Mouse (Mus musculus) 3134 (cell line): Measurements from ENCODE around the gene Rpusd3.

Experiments
- DNase-seq: peaks from one replicate; pipeline ENCODE4 v3.0.0-alpha.2; 2011; ENCODE audit warnings: low spot score; ENCODE audit not compliant: insufficient read length; ENCODE audit errors: extremely low read depth

Rpusd3 gene

GRCm38 (mm10) chr6:113388960-113389359 is 30.2 kb downstream of the Rpusd3 start, which contains the start of gene Ttll3:
TSS of gene Ttll3 (plus strand) at chr6:113389260.
- DNase-seq: no peak

GRCm38 (mm10) chr6:113386025-113386424 is 33.1 kb downstream of the Rpusd3 start:
- DNase-seq: no peak

GRCm38 (mm10) chr6:113385160-113385714 is 33.9 kb downstream of the Rpusd3 start:
- DNase-seq: no peak

GRCm38 (mm10) chr6:113384351-113384927 is 34.7 kb downstream of the Rpusd3 start:
- DNase-seq: no peak

GRCm38 (mm10) chr6:113380480-113380879 is 38.7 kb downstream of the Rpusd3 start:
- no peak for DNase-seq

GRCm38 (mm10) chr6:113379246-113379645 is 39.9 kb downstream of the Rpusd3 start:
- no peak for DNase-seq

GRCm38 (mm10) chr6:113377496-113378385 is 41.4 kb downstream of the Rpusd3 start, which contains the start of the genes Tada3 and Arpc4:
TSS of gene Tada3 (minus strand) at chr6:113377883.
TSS of gene Arpc4 (plus strand) at chr6:113378115.
- peak; percentile 98 for DNase-seq

GRCm38 (mm10) chr6:113377172-113377495 is 42.0 kb downstream of the Rpusd3 start:
- DNase-seq: no peak

- no peak for DNase-seq
Measured at GRCm38 (mm10) chr6:113373491-113373890, 45.6 kb downstream of the Rpusd3 start.

- no peak for DNase-seq
Measured at GRCm38 (mm10) chr6:113370194-113370929, 48.8 kb downstream of the Rpusd3 start.

- DNase-seq: no peak
Measured at GRCm38 (mm10) chr6:113368577-113368976, 50.6 kb downstream of the Rpusd3 start.

GRCm38 (mm10) chr6:113368124-113368523 is 51.0 kb downstream of the Rpusd3 start:
- DNase-seq: no peak

- no peak for DNase-seq
Measured at GRCm38 (mm10) chr6:113367574-113367973, 51.6 kb downstream of the Rpusd3 start.

GRCm38 (mm10) chr6:113366639-113367038 is 52.5 kb downstream of the Rpusd3 start:
- no peak for DNase-seq
